In the genomic region with DNA sequence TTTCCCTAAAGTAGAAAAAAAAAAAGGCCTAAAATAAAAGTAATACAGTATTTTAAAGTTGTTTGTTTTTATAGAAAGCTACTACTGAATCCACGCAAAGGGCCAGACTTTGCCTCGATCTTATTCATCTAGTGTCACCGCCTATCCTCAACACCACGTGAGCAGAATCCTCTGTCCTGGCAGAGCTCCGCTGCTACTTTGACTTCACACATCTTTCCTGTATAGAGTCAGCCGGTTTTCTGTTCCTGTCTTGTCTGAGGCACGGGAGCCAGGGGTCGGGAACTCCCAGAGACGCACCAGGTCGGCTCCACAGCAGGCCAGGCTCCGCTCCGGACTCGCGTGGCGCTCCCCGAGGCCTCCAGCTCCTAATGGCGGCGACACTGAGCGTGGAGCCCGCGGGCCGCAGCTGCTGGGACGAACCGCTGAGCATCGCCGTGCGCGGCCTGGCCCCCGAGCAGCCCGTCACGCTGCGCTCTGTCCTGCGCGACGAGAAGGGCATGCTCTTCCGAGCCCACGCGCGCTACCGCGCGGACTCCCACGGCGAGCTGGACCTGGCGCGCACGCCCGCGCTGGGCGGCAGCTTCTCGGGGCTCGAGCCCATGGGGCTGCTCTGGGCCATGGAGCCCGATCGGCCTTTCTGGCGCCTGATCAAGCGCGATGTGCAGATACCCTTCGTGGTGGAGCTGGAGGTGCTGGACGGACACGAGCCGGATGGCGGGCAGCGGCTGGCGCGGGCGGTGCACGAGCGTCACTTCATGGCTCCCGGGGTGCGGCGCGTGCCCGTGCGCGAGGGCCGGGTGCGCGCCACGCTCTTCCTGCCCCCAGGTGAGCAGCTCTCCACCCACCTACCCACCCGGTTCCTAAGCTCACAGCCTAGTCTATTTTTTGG, we compare ENCODE assay signal across 9 mouse cellular contexts. TPM values are rescaled to one million over a fixed set of nuclear protein-coding genes. Genes with fewer than 3 reads are reported as not detected.
DNase-seq lines count a peak whose midpoint lies in the region; ATAC-seq and TF ChIP-seq lines count a peak whose summit lies in the region.
"Not testable (repeated sequence)": the region's sequence is repeated elsewhere in the genome, so short reads cannot be mapped to it uniquely, and the experiment has no call there.
"Had no signal": no experiment of that assay in that cellular context is flagged by ENCODE, and none has a peak within 500 bp of the region (broad histone marks: within the 10 kb centered on the region; RNA-seq: fewer than 3 reads in every experiment).

A gene (plus strand): TSS at position 51 of the 889 bp plus-strand sequence.

- DNase-seq in CD4-positive helper T cell, adult 2 months (ENCODE audit: low read depth, low spot score) = peak; percentile 57
- DNase-seq in forebrain, embryonic 11.5 days (ENCODE audit: low spot score) = peak; percentile 72
- peak; percentile 66 for DNase-seq in kidney, postnatal 0 days (ENCODE audit: low spot score)
- DNase-seq in liver, embryonic 11.5 days (ENCODE audit: low spot score) = peak; percentile 57
- DNase-seq in midbrain, postnatal 0 days (ENCODE audit: low spot score) = peak; percentile 68
- DNase-seq in spleen, postnatal 4 days (ENCODE audit: low spot score in 2 of 2) = peak; percentile 27 to 72

- ATAC-seq in cerebellum, adult (ENCODE audit: insufficient number of reproducible peaks, low FRiP score, low TSS enrichment) = peak; percentile 49; the same call in 1 of the 2 replicates
- peak; percentile 46; the same call in 1 of the 2 replicates for ATAC-seq in forebrain, embryonic 11.5 days (replicated peaks; ENCODE audit: low FRiP score)
- ATAC-seq in heart, embryonic 16.5 days (replicated peaks; ENCODE audit: extremely low read depth, insufficient read depth, low FRiP score) = peak; percentile 76
- peak; percentile 73 for ATAC-seq in kidney, postnatal 0 days (replicated peaks; ENCODE audit: low FRiP score, low read depth)
- ATAC-seq in liver, embryonic 11.5 days (replicated peaks; ENCODE audit: low FRiP score) = peak; percentile 57
- ATAC-seq in midbrain, postnatal 0 days (ENCODE audit: low FRiP score) = peak; percentile 79

- not testable (repeated sequence) for H3K27ac ChIP-seq in forebrain, embryonic 11.5 days (ENCODE audit: low read depth, low read length); heart, embryonic 16.5 days (ENCODE audit: low read length); liver, embryonic 11.5 days (ENCODE audit: low read depth, low read length)
- H3K27ac ChIP-seq in kidney, postnatal 0 days = 0 out of 2 replicates have a peak within 1 kb of the TSS, but pooled peaks have one; percentile 13
- peak within 1 kb of the TSS; percentile 63 for H3K27ac ChIP-seq in midbrain, postnatal 0 days (ENCODE audit: low read depth, low read length)

- peak within 1 kb of the TSS; percentile 65 for H3K9ac ChIP-seq in forebrain, embryonic 11.5 days (ENCODE audit: low read length)
- peak within 1 kb of the TSS; percentile 66 for H3K9ac ChIP-seq in heart, embryonic 16.5 days (ENCODE audit: low read length)
- peak within 1 kb of the TSS; percentile 67 for H3K9ac ChIP-seq in kidney, postnatal 0 days (ENCODE audit: low read depth, low read length)
- H3K9ac ChIP-seq in liver, embryonic 11.5 days (ENCODE audit: low read depth, low read length) = peak within 1 kb of the TSS; percentile 72
- H3K9ac ChIP-seq in midbrain, postnatal 0 days (replicated peaks; ENCODE audit: low read length, poor library complexity, severe bottlenecking) = peak within 1 kb of the TSS; percentile 61

- not testable (repeated sequence) for H3K36me3 ChIP-seq in forebrain, embryonic 11.5 days (ENCODE audit: control insufficient read depth, insufficient read depth, low read length); heart, embryonic 16.5 days (ENCODE audit: control insufficient read depth, insufficient read depth); kidney, postnatal 0 days (ENCODE audit: insufficient read depth, low read length); liver, embryonic 11.5 days (ENCODE audit: control insufficient read depth, insufficient read depth, low read length); midbrain, postnatal 0 days (ENCODE audit: insufficient read depth, low read length)

- H3K4me2 ChIP-seq in forebrain, embryonic 11.5 days (ENCODE audit: low read depth, low read length, severe bottlenecking) = peak within 1 kb of the TSS; percentile 85
- peak within 1 kb of the TSS; percentile 78 for H3K4me2 ChIP-seq in heart, embryonic 16.5 days (ENCODE audit: low read depth, low read length)
- H3K4me2 ChIP-seq in kidney, postnatal 0 days (ENCODE audit: low read length) = peak within 1 kb of the TSS; percentile 77
- H3K4me2 ChIP-seq in liver, embryonic 11.5 days = peak within 1 kb of the TSS; percentile 91
- peak within 1 kb of the TSS; percentile 66 for H3K4me2 ChIP-seq in midbrain, postnatal 0 days (ENCODE audit: low read depth, low read length, poor library complexity, severe bottlenecking)

- H3K4me1 ChIP-seq in forebrain, embryonic 11.5 days (replicated peaks; ENCODE audit: control insufficient read depth, insufficient read depth, low read length); heart, embryonic 16.5 days (ENCODE audit: control insufficient read depth, insufficient read depth, low read length); kidney, postnatal 0 days (replicated peaks; ENCODE audit: insufficient read depth, low read length); liver, embryonic 11.5 days (replicated peaks; ENCODE audit: control insufficient read depth, insufficient read depth, low read length); midbrain, postnatal 0 days (ENCODE audit: insufficient read depth, low read length): not testable (repeated sequence)

- peak within 1 kb of the TSS; percentile 44 for H3K4me3 ChIP-seq in forebrain, embryonic 11.5 days (ENCODE audit: low read depth, low read length)
- H3K4me3 ChIP-seq in heart, embryonic 16.5 days (ENCODE audit: low read length) = peak within 1 kb of the TSS; percentile 57
- peak within 1 kb of the TSS; percentile 47 for H3K4me3 ChIP-seq in kidney, postnatal 0 days (replicated peaks; ENCODE audit: low read depth, low read length)
- H3K4me3 ChIP-seq in liver, embryonic 11.5 days (ENCODE audit: low read depth, low read length) = peak within 1 kb of the TSS; percentile 59
- H3K4me3 ChIP-seq in midbrain, postnatal 0 days (ENCODE audit: low read depth, low read length) = peak within 1 kb of the TSS; percentile 50

- not testable (repeated sequence) for H3K27me3 ChIP-seq in forebrain, embryonic 11.5 days (ENCODE audit: control insufficient read depth, insufficient read depth, low read length); heart, embryonic 16.5 days (ENCODE audit: control insufficient read depth, insufficient read depth, low read length); kidney, postnatal 0 days (ENCODE audit: insufficient read depth, low read length); liver, embryonic 11.5 days (replicated peaks; ENCODE audit: control insufficient read depth, insufficient read depth, low read length); midbrain, postnatal 0 days (ENCODE audit: insufficient read depth, low read length)

- WGBS in forebrain, embryonic 11.5 days = under 1% methylated on average over 74 of the region's 80 CpGs
- WGBS in heart, embryonic 16.5 days = under 1% methylated on average over 69 of the region's 80 CpGs
- under 1% methylated on average over 65 of the region's 80 CpGs for WGBS in kidney, postnatal 0 days
- under 1% methylated on average over 76 of the region's 80 CpGs for WGBS in liver, embryonic 11.5 days
- WGBS in midbrain, postnatal 0 days = under 1% methylated on average over 62 of the region's 80 CpGs

- not testable (repeated sequence) for TF ChIP-seq CTCF in kidney, postnatal 0 days (IDR thresholded peaks at IDR 0.05; ENCODE audit: low read depth)
- TF ChIP-seq CTCF in midbrain, postnatal 0 days (IDR thresholded peaks at IDR 0.05) = peak; percentile 16; the same call in 1 of the 2 replicates

- not testable (repeated sequence) for H3K9me3 ChIP-seq in forebrain, embryonic 11.5 days (ENCODE audit: control insufficient read depth, low read length); heart, embryonic 16.5 days (replicated peaks; ENCODE audit: control insufficient read depth, low read length); kidney, postnatal 0 days (replicated peaks; ENCODE audit: low read length); liver, embryonic 11.5 days (ENCODE audit: control insufficient read depth, low read length); midbrain, postnatal 0 days (ENCODE audit: low read length)

RNA-seq across cellular contexts. Expression of the gene that starts here (rescaled TPM):
- polyA plus RNA-seq in forebrain, embryonic 11.5 days (2014; fragmentation: Nextera tagmentation; extraction: Ambion mirVana) = 1.5 and 1.8 TPM in 2 replicates
- polyA plus RNA-seq in heart, embryonic 16.5 days (2015; fragmentation: Nextera tagmentation; extraction: Ambion mirVana) = 0.85 and 1.3 TPM in 2 replicates
- 1.9 and 2.0 TPM in 2 replicates for polyA plus RNA-seq in kidney, postnatal 0 days (2015; fragmentation: Nextera tagmentation; extraction: Ambion mirVana)
- polyA plus RNA-seq in liver, embryonic 11.5 days (2014; fragmentation: Nextera tagmentation; extraction: Ambion mirVana) = 1.0 and 1.4 TPM in 2 replicates
- total RNA-seq in midbrain, postnatal 0 days (2014; rRNA removed) = 4.7 and 5.8 TPM in 2 replicates
- polyA plus RNA-seq in midbrain, postnatal 0 days (2015; fragmentation: Nextera tagmentation; extraction: Ambion mirVana) = 1.4 and 1.7 TPM in 2 replicates
- polyA plus RNA-seq: G1E had no signal
